Comparison of ENCODE assay signal across 7 mouse cellular contexts in the genomic region with DNA sequence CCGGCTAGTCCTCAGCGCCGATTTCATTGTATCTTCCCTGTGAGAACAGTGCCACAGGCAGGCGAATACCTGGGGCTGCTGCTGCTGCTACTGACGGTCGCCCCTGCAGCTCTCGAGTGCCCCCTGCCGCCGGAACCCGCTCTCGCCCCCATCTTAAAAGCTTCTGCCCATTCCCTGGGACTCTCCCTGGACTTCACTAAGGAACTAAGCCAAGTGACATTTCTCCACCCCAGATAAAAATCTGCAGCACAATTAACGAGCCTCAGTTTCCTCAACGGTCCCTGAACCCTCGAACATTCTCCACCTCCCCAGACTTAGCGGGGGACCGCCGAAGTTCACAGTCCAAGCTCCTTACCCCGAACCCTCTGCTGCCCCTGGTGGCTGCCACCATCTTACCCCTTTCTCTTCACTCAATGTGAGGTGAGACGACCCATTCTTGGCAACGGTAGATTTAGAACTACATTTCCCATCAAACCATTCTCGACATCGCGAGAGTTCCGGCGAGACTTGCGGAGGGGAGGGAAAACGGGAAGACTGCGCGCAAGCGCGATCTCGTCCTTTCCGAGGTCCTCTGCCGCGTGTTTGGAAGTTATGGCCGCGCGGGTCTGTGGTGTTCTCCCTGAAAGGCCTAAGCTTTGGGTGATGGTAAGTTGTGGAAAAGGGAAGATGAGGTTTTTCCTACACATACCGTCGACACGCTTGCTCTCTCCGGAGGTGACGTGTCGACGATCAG. TPM values are rescaled to one million over a fixed set of nuclear protein-coding genes. Genes with fewer than 3 reads are reported as not detected.
DNase-seq lines count a peak whose midpoint lies in the region; ATAC-seq lines count a peak whose summit lies in the region.

No protein-coding gene starts in this region.

- H3K27me3 ChIP-seq in intestine, embryonic 15.5 days (replicated peaks): no peaks in the 10 kb centered on the region
- H3K27me3 ChIP-seq in midbrain, embryonic 10.5 days (ENCODE audit: low read depth, poor library complexity, severe bottlenecking): peaks cover 8% of the 10 kb centered on the region; the same call in 1 of the 2 replicates

- H3K4me2 ChIP-seq in intestine, embryonic 15.5 days (replicated peaks): peak overlapping the region; percentile 72

- H3K4me3 ChIP-seq in intestine, embryonic 15.5 days (replicated peaks): peak overlapping the region; percentile 68
- peak overlapping the region; percentile 79 for H3K4me3 ChIP-seq in midbrain, embryonic 10.5 days

- H3K36me3 ChIP-seq in intestine, embryonic 15.5 days: peaks cover 16% of the 10 kb centered on the region
- H3K36me3 ChIP-seq in midbrain, embryonic 10.5 days: peaks cover 38% of the 10 kb centered on the region

- peaks cover 18% of the 10 kb centered on the region for H3K4me1 ChIP-seq in intestine, embryonic 15.5 days (replicated peaks)
- peaks cover 47% of the 10 kb centered on the region for H3K4me1 ChIP-seq in midbrain, embryonic 10.5 days

- peak; percentile 96 to 99 for DNase-seq in adrenal gland, adult 18-20 months (ENCODE audit: low spot score in 2 of 2)
- DNase-seq in embryo, embryonic 11 days: peak; percentile 98
- DNase-seq in gastrocnemius, postnatal 25 days: peak; percentile 93
- peak; percentile 97 to 99 for DNase-seq in left cerebral cortex, postnatal 25 days (ENCODE audit: low spot score in 2 of 2)
- peak; percentile 96 for DNase-seq in midbrain, embryonic 10.5 days (ENCODE audit: low spot score)
- peak; percentile 97 for DNase-seq in right cerebral cortex, postnatal 4 days

- intact Hi-C loops in left cerebral cortex, postnatal 25 days (cut with DNase I): loop anchor here (1.0 kb wide), 1 partner anchor 28 kb away; no protein-coding TSS in a partner anchor

- peak overlapping the region; percentile 61 for H3K27ac ChIP-seq in intestine, embryonic 15.5 days
- peak overlapping the region; percentile 95 for H3K27ac ChIP-seq in midbrain, embryonic 10.5 days (replicated peaks)

- H3K9ac ChIP-seq in intestine, embryonic 15.5 days: peak overlapping the region; percentile 82

- no peaks in the 10 kb centered on the region for H3K9me3 ChIP-seq in intestine, embryonic 15.5 days
- H3K9me3 ChIP-seq in midbrain, embryonic 10.5 days (replicated peaks): no peaks in the 10 kb centered on the region

- ATAC-seq in intestine, embryonic 15.5 days: peak; percentile 87

- WGBS in intestine, embryonic 15.5 days: 2% methylated on average over 45 of the region's 45 CpGs
- 2% methylated on average over 45 of the region's 45 CpGs for WGBS in midbrain, embryonic 10.5 days

RNA-seq across cellular contexts. Expression of a gene that starts 17.2 kb away (rescaled TPM):
- total RNA-seq in adrenal gland, adult 18-20 months (2021): 10 to 100 TPM; 26.0 to 42.7 TPM
- 10 to 100 TPM in 1 of 2 experiments, 1 to 10 TPM in 1; 7.5 to 14.7 TPM for total RNA-seq in gastrocnemius, postnatal 25 days (2021)
- 12.5 and 12.9 TPM in 2 replicates for polyA plus RNA-seq in intestine, embryonic 15.5 days (2015; fragmentation: Nextera tagmentation; extraction: Ambion mirVana)
- total RNA-seq in left cerebral cortex, postnatal 25 days (2021): 10 to 100 TPM; 39.9 TPM
- 2.5 and 2.8 TPM in 2 replicates for polyA plus RNA-seq in midbrain, embryonic 10.5 days (2016; fragmentation: Nextera tagmentation; extraction: Ambion mirVana)

RNA-seq across cellular contexts. Expression of a gene that starts 17.9 kb away (rescaled TPM):
- 10 to 100 TPM; 12.5 to 13.2 TPM for total RNA-seq in adrenal gland, adult 18-20 months (2021)
- total RNA-seq in gastrocnemius, postnatal 25 days (2021): under 1 TPM in 1 of 2 experiments, not detected in 1; 0.35 TPM
- 1.0 and 1.3 TPM in 2 replicates for polyA plus RNA-seq in intestine, embryonic 15.5 days (2015; fragmentation: Nextera tagmentation; extraction: Ambion mirVana)
- total RNA-seq in left cerebral cortex, postnatal 25 days (2021): 1 to 10 TPM; 4.6 to 6.7 TPM
- polyA plus RNA-seq in midbrain, embryonic 10.5 days (2016; fragmentation: Nextera tagmentation; extraction: Ambion mirVana): 0.65 and 0.77 TPM in 2 replicates

RNA-seq across cellular contexts. Expression of a gene that starts 44.5 kb away (rescaled TPM):
- 10 to 100 TPM; 12.1 to 17.6 TPM for total RNA-seq in adrenal gland, adult 18-20 months (2021)
- 1 to 10 TPM; 6.3 to 7.5 TPM for total RNA-seq in gastrocnemius, postnatal 25 days (2021)
- polyA plus RNA-seq in intestine, embryonic 15.5 days (2015; fragmentation: Nextera tagmentation; extraction: Ambion mirVana): 8.4 and 8.9 TPM in 2 replicates
- total RNA-seq in left cerebral cortex, postnatal 25 days (2021): 1 to 10 TPM; 1.3 to 1.4 TPM
- 2.5 and 3.3 TPM in 2 replicates for polyA plus RNA-seq in midbrain, embryonic 10.5 days (2016; fragmentation: Nextera tagmentation; extraction: Ambion mirVana)

Comparison
In these comparisons a context has a peak if more than half of its experiments do, and no peak if none do; other contexts are left out.
1. Peak in every context shown above with its lines: DNase-seq, ATAC-seq, H3K4me3 ChIP-seq and H3K27ac ChIP-seq.
2. RNA of a gene that starts 17.9 kb away (total RNA-seq): 12.5 to 13.2 TPM in adrenal gland, adult 18-20 months and 4.6 to 6.7 TPM in left cerebral cortex, postnatal 25 days; 0.35 TPM in gastrocnemius, postnatal 25 days; every median in the first group is over 4 times any median in the second.